Mouse (Mus musculus): Measurements from ENCODE around the gene Mcu. TPM values are rescaled to one million over a fixed set of nuclear protein-coding genes. Genes with fewer than 3 reads are reported as not detected.

Gene Mcu
- polyA plus RNA-seq, 1 experiment from 2014 or later = 27.8 TPM

DNA sequence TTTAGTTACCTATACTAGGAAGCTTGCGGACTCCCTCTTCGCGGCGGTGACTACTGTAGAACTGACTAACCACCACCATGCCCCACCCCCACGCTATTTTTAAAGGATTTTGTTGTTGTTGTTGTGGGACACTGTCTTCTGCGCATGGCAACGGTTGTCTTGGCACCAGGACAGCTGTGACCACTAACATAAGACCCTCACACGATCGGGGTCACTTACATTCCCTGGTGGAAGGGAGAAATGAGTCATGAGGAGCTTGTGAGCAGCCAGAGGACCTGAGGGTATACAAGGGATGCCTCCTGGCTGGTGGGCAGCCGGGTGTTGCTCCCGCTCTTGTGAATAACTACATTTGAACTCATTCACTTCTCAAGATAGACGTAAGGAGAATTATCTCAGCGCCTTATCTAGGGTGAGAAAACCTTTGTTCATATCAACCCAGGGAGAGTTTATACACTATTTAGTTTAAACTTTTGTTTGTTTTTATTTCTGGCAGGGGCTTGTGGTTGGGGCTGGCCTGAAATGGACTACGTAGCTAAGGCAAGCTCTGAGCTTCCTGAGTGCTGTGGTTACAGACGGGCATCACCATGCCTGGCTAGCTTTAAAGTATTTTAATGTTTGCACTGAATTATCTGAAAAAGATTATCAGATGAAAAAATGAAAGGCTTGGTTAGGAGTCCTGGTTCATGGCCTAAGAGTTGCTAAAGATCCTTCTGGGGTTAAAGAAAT, 101.6 kb downstream of the Mcu start:
- Histone ChIP-seq H3K4me3 (no peak overlapping the region), H3K27ac (ENCODE audit: poor library complexity, severe bottlenecking) (no peak overlapping the region), H3K4me2 (no peak overlapping the region), H3K9me3 (replicated peaks) (no peaks in the 10 kb centered on the region), H3K9ac (no peak overlapping the region), H3K36me3 (no peaks in the 10 kb centered on the region), H3K4me1 (replicated peaks) (peaks cover 44% of the 10 kb centered on the region), H3K27me3 (replicated peaks) (no peaks in the 10 kb centered on the region)
- ATAC-seq (ENCODE audit: insufficient number of reproducible peaks, low FRiP score) = no peak
- 52% methylated on average over 15 of the region's 15 CpGs for WGBS

DNA sequence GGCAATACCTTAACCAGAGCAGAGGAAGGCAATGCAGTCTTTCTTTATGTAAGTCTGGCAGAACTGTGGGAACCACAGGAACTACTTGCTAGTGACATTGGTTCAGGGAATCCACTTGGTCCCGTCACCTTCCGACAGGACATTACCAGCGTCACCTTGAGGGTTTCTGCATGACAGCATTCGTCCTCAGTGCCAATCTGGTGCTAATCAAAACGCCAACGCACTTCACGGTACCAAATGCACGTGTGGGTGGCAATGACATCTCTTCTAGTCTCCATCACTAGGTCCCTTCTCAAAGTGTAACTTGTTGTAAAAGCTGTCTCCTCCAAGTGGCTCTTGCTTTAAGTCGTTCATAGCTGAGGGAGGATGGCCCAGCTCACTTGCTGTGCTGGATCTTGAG, 104.3 kb downstream of the Mcu start:
- no peak for ATAC-seq (ENCODE audit: insufficient number of reproducible peaks, low FRiP score)
- H3K4me3 ChIP-seq = no peak overlapping the region
- no peak overlapping the region for H3K9ac ChIP-seq
- no peak overlapping the region for H3K4me2 ChIP-seq
- no peaks in the 10 kb centered on the region for H3K27me3 ChIP-seq (replicated peaks)
- WGBS = 74% methylated on average over 9 of the region's 9 CpGs
- H3K4me1 ChIP-seq (replicated peaks) = peaks cover 41% of the 10 kb centered on the region
- H3K9me3 ChIP-seq (replicated peaks) = no peaks in the 10 kb centered on the region
- H3K27ac ChIP-seq (ENCODE audit: poor library complexity, severe bottlenecking) = no peak overlapping the region
- no peaks in the 10 kb centered on the region for H3K36me3 ChIP-seq

DNA sequence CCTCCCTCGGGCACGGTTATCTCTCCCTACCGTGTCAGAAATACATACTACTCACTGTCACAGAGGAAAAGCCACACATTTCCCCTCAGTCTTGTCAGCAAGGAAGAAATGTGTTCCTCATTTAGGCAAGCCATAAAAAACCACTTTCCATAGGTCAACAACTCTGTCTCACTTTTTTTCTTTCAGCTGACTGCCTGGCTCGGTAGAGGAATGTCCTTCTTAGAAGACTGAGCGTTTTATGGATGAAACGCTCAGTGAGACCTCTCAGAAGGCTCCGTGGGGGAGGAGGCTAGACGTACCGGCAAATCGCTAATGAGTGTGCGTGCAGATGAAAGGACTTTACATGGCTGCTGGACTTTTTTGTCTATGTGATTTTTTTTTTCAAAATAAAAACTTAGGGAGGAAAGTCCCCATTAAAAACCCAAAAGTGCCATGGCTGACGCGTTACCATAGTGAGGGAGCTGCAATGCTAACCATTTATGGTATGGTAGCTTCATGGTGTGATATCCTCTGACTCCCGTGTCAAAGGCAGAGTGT, 105.0 kb downstream of the Mcu start:
- no peak overlapping the region for H3K4me3 ChIP-seq
- peak overlapping the region; percentile 48 for H3K4me2 ChIP-seq
- H3K36me3 ChIP-seq = no peaks in the 10 kb centered on the region
- peaks cover 41% of the 10 kb centered on the region for H3K4me1 ChIP-seq (replicated peaks)
- WGBS = 44% methylated on average over 14 of the region's 14 CpGs
- H3K27me3 ChIP-seq (replicated peaks) = no peaks in the 10 kb centered on the region
- H3K9ac ChIP-seq = no peak overlapping the region
- ATAC-seq (ENCODE audit: insufficient number of reproducible peaks, low FRiP score) = no peak
- H3K9me3 ChIP-seq (replicated peaks) = no peaks in the 10 kb centered on the region
- peak overlapping the region; percentile 62 for H3K27ac ChIP-seq (ENCODE audit: poor library complexity, severe bottlenecking)

DNA sequence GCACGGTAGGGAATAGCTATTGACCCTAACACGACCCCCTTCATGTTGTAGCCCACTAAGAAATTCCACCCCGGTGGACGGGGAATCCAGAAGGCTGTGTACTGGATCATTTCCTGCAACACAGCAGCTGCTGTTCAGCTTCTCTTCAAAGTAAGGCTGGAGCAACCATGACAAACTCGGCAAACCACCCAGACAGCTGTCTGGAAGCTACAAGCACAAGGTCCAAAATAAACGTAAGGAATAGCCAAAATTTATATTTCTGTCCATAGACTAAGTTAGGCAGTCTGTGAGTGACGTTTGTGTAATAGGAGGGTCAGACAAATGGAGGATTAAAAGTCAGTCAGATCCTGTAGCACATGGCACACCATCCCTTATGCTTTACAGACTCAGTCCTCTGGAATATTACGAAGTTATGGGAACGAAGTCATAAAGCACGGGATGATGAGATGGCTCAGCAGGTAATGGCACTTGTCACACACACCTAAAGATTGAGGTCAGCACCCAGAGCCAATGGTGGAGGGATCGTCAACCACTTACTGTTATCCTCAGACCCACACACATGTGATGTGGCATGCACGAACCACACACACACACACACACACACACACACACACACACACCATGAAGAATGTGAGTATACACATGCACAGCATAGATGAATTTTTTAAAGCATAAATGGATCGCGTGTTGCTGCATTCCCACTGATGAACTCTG, 105.6 kb downstream of the Mcu start:
- H3K27me3 ChIP-seq (replicated peaks) = no peaks in the 10 kb centered on the region
- ATAC-seq (ENCODE audit: insufficient number of reproducible peaks, low FRiP score) = no peak
- no peak overlapping the region for H3K9ac ChIP-seq
- H3K4me3 ChIP-seq = no peak overlapping the region
- H3K4me2 ChIP-seq = peak overlapping the region; percentile 48
- no peaks in the 10 kb centered on the region for H3K36me3 ChIP-seq
- H3K9me3 ChIP-seq (replicated peaks) = no peaks in the 10 kb centered on the region
- peak overlapping the region; percentile 62 for H3K27ac ChIP-seq (ENCODE audit: poor library complexity, severe bottlenecking)
- H3K4me1 ChIP-seq (replicated peaks) = peaks cover 41% of the 10 kb centered on the region
- WGBS = 44% methylated on average over 14 of the region's 14 CpGs

DNA sequence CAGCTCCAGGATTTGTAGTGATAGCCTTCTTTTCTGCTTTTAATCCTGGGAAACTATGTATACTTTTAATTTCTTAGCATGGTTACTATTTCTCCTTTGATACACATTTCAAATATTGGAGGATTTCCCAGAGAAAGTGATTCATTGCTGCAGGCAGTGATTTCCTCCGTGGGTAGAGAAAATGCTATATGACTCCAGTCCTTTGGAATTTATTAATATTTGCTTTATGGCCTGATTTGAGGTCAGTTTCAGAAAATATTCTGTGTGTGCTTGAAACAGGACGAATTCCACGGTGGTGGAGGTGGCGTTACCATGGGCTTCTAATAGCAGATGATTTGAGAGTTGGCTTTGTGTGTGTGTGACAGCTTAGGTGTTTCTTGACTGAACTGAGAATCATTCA, 107.3 kb downstream of the Mcu start:
- Histone ChIP-seq H3K4me3 (no peak overlapping the region), H3K4me2 (no peak overlapping the region), H3K9ac (no peak overlapping the region), H3K9me3 (replicated peaks) (no peaks in the 10 kb centered on the region), H3K4me1 (replicated peaks) (peaks cover 31% of the 10 kb centered on the region), H3K36me3 (no peaks in the 10 kb centered on the region), H3K27ac (ENCODE audit: poor library complexity, severe bottlenecking) (0 out of 2 replicates have a peak overlapping the region, but pooled peaks have one; percentile 28), H3K27me3 (replicated peaks) (no peaks in the 10 kb centered on the region)
- no peak for ATAC-seq (ENCODE audit: insufficient number of reproducible peaks, low FRiP score)
- 67% methylated on average over 4 of the region's 4 CpGs for WGBS

DNA sequence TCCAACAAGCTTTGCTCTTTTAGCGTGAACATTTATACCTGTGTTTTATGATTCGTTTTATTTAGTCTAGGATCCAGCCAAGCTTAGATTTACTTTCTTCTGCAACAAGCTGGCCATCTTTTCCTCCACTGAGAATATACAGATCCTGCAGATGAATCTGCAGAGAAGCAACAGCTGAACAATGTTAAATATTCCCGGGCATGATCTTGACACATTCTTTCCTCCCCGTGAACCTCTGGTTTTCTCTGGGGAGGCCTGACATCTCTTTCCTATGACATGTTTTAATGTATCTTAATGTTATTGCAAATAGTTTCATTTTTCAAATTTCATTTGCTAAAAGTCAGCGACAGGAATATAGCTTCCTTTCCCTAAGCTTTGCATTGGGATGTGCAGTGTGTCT, 109.8 kb downstream of the Mcu start:
- Histone ChIP-seq H3K4me2 (no peak overlapping the region), H3K27me3 (replicated peaks) (no peaks in the 10 kb centered on the region), H3K27ac (ENCODE audit: poor library complexity, severe bottlenecking) (no peak overlapping the region; the same call in 1 of the 2 replicates), H3K4me1 (replicated peaks) (peaks cover 32% of the 10 kb centered on the region), H3K9ac (no peak overlapping the region), H3K36me3 (no peaks in the 10 kb centered on the region), H3K4me3 (no peak overlapping the region), H3K9me3 (replicated peaks) (no peaks in the 10 kb centered on the region)
- no peak for ATAC-seq (ENCODE audit: insufficient number of reproducible peaks, low FRiP score)
- 71% methylated on average over 5 of the region's 5 CpGs for WGBS

DNA sequence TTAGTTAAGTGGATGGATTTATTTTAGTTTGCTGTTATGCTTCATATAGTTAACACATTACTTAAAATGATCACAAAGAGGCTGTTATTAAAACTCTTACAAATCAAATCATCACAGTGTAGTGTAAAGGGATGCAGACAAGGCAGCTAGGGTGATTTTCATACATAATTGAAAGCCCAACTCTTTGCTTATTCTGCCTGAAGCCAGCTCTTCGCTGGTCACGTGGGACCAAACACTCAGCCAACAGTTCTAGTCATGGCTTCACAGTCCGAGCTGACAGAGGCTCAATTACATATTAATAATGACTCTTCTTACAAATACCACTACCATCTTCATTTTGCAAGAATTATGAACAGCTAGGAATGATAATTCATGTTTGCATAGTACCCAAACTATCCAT, 112.2 kb downstream of the Mcu start:
- Histone ChIP-seq H3K4me1 (replicated peaks) (peaks cover 19% of the 10 kb centered on the region), H3K27ac (ENCODE audit: poor library complexity, severe bottlenecking) (no peak overlapping the region), H3K27me3 (replicated peaks) (no peaks in the 10 kb centered on the region), H3K4me3 (no peak overlapping the region), H3K9ac (no peak overlapping the region), H3K9me3 (replicated peaks) (no peaks in the 10 kb centered on the region), H3K36me3 (no peaks in the 10 kb centered on the region), H3K4me2 (no peak overlapping the region)
- WGBS = 74% methylated on average over 3 of the region's 3 CpGs
- no peak for ATAC-seq (ENCODE audit: insufficient number of reproducible peaks, low FRiP score)

DNA sequence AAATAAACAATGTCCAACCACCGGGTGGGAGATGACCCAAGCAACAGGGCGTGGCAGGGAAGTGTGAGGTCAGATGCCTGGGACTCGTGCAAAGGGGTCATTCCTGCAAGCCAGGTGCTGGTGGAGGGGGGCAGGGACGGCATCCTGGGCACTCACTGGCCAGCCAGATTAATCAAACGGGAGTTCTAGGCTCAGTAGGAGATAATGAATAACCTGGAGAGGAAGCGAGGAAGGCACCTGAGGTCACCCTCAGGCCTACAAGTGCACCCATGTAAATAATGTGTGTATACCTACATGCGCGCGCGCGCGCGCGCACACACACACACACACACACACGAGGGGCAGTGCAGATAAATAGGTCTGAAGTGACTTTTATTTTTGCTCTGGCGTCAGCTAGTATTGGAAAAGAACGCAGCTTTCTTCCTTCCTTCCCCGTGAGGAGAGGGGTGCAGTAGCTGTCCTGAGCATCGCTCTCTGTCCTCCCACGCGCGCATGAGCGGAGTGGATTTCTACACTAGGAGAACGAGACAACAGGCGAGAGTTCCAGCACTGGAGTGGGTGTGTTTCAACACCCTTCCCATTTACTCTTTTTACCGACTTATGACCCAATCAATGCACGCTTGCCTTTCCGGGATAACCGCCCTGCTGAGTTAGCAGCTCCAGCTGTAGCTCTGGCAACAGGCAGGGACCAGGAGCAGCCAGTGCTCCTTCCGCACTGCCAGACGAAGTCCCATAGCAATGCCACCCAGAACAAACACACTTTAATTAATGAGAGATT, 112.9 kb downstream of the Mcu start:
- no peak overlapping the region for H3K27ac ChIP-seq (ENCODE audit: poor library complexity, severe bottlenecking)
- H3K36me3 ChIP-seq = no peaks in the 10 kb centered on the region
- H3K4me3 ChIP-seq = peak overlapping the region; percentile 30
- peak overlapping the region; percentile 53 for H3K4me2 ChIP-seq
- H3K4me1 ChIP-seq (replicated peaks) = peaks cover 19% of the 10 kb centered on the region
- 56% methylated on average over 31 of the region's 31 CpGs for WGBS
- H3K27me3 ChIP-seq (replicated peaks) = no peaks in the 10 kb centered on the region
- H3K9ac ChIP-seq = peak overlapping the region; percentile 51
- no peaks in the 10 kb centered on the region for H3K9me3 ChIP-seq (replicated peaks)
- ATAC-seq (ENCODE audit: insufficient number of reproducible peaks, low FRiP score) = 0 out of 2 replicates have a peak, but pooled peaks have one; percentile 25

DNA sequence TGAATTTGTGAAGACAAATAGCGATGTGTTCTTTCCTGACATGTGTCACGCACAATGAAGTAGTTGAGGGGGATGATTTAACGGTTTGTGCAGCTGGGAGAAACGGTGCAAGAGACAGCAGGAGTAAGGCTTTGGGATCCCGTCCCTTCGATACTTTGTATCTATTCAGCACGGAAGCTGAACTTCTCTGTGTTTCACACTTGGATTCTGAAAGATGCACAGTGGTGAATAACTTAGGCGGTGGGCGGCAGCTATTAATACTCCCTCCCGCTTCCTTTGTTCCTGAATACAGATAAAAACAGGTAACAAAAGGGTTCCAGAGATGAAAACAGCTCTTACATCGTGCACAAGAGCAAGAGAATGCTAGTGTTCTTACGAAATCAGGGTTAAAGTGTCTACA, 114.1 kb downstream of the Mcu start:
- no peak overlapping the region for H3K4me3 ChIP-seq
- H3K9me3 ChIP-seq (replicated peaks) = no peaks in the 10 kb centered on the region
- H3K27ac ChIP-seq (ENCODE audit: poor library complexity, severe bottlenecking) = peak overlapping the region; percentile 34; the same call in 1 of the 2 replicates
- no peak overlapping the region for H3K9ac ChIP-seq
- H3K36me3 ChIP-seq = no peaks in the 10 kb centered on the region
- H3K4me1 ChIP-seq (replicated peaks) = peaks cover 19% of the 10 kb centered on the region
- H3K4me2 ChIP-seq = no peak overlapping the region
- ATAC-seq (ENCODE audit: insufficient number of reproducible peaks, low FRiP score) = no peak
- H3K27me3 ChIP-seq (replicated peaks) = no peaks in the 10 kb centered on the region
- WGBS = 67% methylated on average over 12 of the region's 12 CpGs

DNA sequence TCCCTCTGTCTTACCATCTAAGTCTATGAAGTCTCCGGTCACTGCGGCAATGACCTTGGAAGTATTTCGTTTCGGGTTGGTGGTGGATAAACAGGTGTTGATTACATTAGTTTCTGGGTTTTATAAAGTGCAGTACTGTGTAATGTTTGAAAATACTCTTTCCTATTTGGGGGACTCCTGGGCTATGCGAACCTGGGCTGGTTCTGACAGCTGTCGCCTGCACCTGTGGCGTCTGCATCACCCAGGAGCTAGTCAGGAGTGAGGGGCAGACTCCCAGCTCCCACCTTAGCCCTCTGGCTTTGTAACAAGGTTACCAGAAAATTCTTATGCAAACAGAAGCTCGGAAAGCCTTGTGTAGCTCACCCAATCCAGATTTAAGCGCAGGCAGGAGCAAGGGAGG, 114.7 kb downstream of the Mcu start:
- no peak for ATAC-seq (ENCODE audit: insufficient number of reproducible peaks, low FRiP score)
- H3K27me3 ChIP-seq (replicated peaks) = no peaks in the 10 kb centered on the region
- H3K4me3 ChIP-seq = no peak overlapping the region
- H3K4me1 ChIP-seq (replicated peaks) = peaks cover 19% of the 10 kb centered on the region
- WGBS = 75% methylated on average over 9 of the region's 9 CpGs
- H3K4me2 ChIP-seq = no peak overlapping the region
- peak overlapping the region; percentile 34; the same call in 1 of the 2 replicates for H3K27ac ChIP-seq (ENCODE audit: poor library complexity, severe bottlenecking)
- no peaks in the 10 kb centered on the region for H3K9me3 ChIP-seq (replicated peaks)
- H3K9ac ChIP-seq = no peak overlapping the region
- no peaks in the 10 kb centered on the region for H3K36me3 ChIP-seq

DNA sequence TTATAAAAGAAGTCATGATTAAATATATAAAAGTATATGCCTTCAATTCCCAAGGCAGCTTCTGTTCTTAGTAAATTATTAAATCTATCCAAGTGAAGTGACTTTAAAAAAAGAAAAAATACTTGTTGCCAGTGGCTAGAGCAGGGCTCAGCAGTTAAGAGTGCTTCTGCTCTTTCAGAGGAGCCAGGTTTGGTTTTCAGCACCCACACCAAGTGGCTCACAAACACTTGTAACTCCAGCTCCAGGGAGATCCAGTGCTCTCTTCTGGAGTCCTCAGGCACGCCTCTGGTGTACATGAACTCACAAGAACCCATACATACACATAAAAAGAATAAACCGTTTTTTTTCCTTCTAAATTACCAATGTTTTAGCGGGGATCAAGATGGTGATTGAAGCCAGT, 116.3 kb downstream of the Mcu start:
- Histone ChIP-seq H3K27ac (ENCODE audit: poor library complexity, severe bottlenecking) (no peak overlapping the region), H3K4me1 (replicated peaks) (peaks cover 19% of the 10 kb centered on the region), H3K4me2 (no peak overlapping the region), H3K36me3 (no peaks in the 10 kb centered on the region), H3K9ac (no peak overlapping the region), H3K9me3 (replicated peaks) (no peaks in the 10 kb centered on the region), H3K27me3 (replicated peaks) (no peaks in the 10 kb centered on the region), H3K4me3 (no peak overlapping the region)
- ATAC-seq (ENCODE audit: insufficient number of reproducible peaks, low FRiP score) = no peak
- WGBS = 85% methylated on average over 3 of the region's 3 CpGs

Data from heart, embryonic 12.5 days (tissue).